In genomic region chr11:58801558-58802228, GRCm38 (mm10) we compare ENCODE assay signal across 9 mouse cellular contexts. TPM values are rescaled to one million over a fixed set of nuclear protein-coding genes. Genes with fewer than 3 reads are reported as not detected.
A peak's percentile ranks its signal among the peaks of the same experiment; 100 is the strongest.
DNase-seq lines count a peak whose midpoint lies in the region; ATAC-seq lines count a peak whose summit lies in the region.
"Had no signal": no experiment of that assay in that cellular context is flagged by ENCODE, and none has a peak within 500 bp of the region (broad histone marks: within the 10 kb centered on the region; RNA-seq: fewer than 3 reads in every experiment).

Fam183b (minus strand) TSS chr11:58801960.

- no peaks in the 10 kb centered on the region for H3K36me3 ChIP-seq in heart, embryonic 15.5 days
- no peaks in the 10 kb centered on the region for H3K36me3 ChIP-seq in stomach, embryonic 16.5 days (ENCODE audit: control insufficient read depth, insufficient read depth, low read length)

- H3K9me3 ChIP-seq in heart, embryonic 15.5 days (replicated peaks), result no peaks in the 10 kb centered on the region
- no peaks in the 10 kb centered on the region for H3K9me3 ChIP-seq in stomach, embryonic 16.5 days (replicated peaks; ENCODE audit: control insufficient read depth, low read length)

- 31% methylated on average over 14 of the region's 14 CpGs for WGBS in heart, embryonic 15.5 days
- WGBS in stomach, embryonic 16.5 days, result 16% methylated on average over 14 of the region's 14 CpGs

- peak within 1 kb of the TSS; percentile 15; the same call in 1 of the 2 replicates for H3K4me2 ChIP-seq in heart, embryonic 15.5 days
- H3K4me2 ChIP-seq in stomach, embryonic 16.5 days (ENCODE audit: low read depth, low read length), result peak within 1 kb of the TSS; percentile 40

- no peak within 1 kb of the TSS for H3K9ac ChIP-seq in heart, embryonic 15.5 days
- 0 out of 2 replicates have a peak within 1 kb of the TSS, but pooled peaks have one; percentile 23 for H3K9ac ChIP-seq in stomach, embryonic 16.5 days (ENCODE audit: low read length)

- peaks cover 5% of the 10 kb centered on the region; the same call in 1 of the 2 replicates for H3K4me1 ChIP-seq in heart, embryonic 15.5 days (replicated peaks)
- H3K4me1 ChIP-seq in stomach, embryonic 16.5 days (ENCODE audit: control insufficient read depth, insufficient read depth, low read length), result peaks cover 10% of the 10 kb centered on the region

- no peak within 1 kb of the TSS for H3K4me3 ChIP-seq in heart, embryonic 15.5 days
- no peak within 1 kb of the TSS for H3K4me3 ChIP-seq in stomach, embryonic 16.5 days (replicated peaks; ENCODE audit: low read length)
- H3K4me3 ChIP-seq: heart, adult 2 months had no signal

- H3K27ac ChIP-seq in heart, embryonic 15.5 days, result no peak within 1 kb of the TSS
- H3K27ac ChIP-seq in stomach, embryonic 16.5 days (ENCODE audit: low read length), result no peak within 1 kb of the TSS
- H3K27ac ChIP-seq: heart, adult 2 months had no signal

- no peaks in the 10 kb centered on the region for H3K27me3 ChIP-seq in heart, embryonic 15.5 days
- H3K27me3 ChIP-seq in stomach, embryonic 16.5 days (ENCODE audit: control insufficient read depth, insufficient read depth, low read length), result no peaks in the 10 kb centered on the region

- ATAC-seq in frontal cortex, adult (ENCODE audit: low TSS enrichment), result peak; percentile 78
- peak; percentile 55; the same call in 1 of the 2 replicates for ATAC-seq in heart, embryonic 15.5 days (replicated peaks; ENCODE audit: insufficient number of reproducible peaks, insufficient read depth, low FRiP score, low read depth)
- peak; percentile 72 for ATAC-seq in stomach, embryonic 16.5 days (ENCODE audit: insufficient read depth, low FRiP score)

- no peak for DNase-seq in frontal cortex, postnatal 14 days (ENCODE audit: low spot score in 2 of 2)
- DNase-seq in A20 (ENCODE audit: low read depth, low spot score), result peak; percentile 25
- DNase-seq in cerebellum, postnatal 14 days, result peak; percentile 77 to 80
- peak; percentile 39 to 48 for DNase-seq in layer of hippocampus, postnatal 36 days
- no peak for DNase-seq in frontal cortex, postnatal 10 days (ENCODE audit: low spot score in 2 of 2)

RNA-seq across cellular contexts. Expression of gene Fam183b, which starts in this region (rescaled TPM):
- polyA plus RNA-seq in heart, embryonic 15.5 days (2015; fragmentation: Nextera tagmentation; extraction: Ambion mirVana), result 0.62 and 1.1 TPM in 2 replicates
- 1 to 10 TPM; 5.9 to 7.5 TPM for total RNA-seq in layer of hippocampus, postnatal 36 days (2021)
- polyA plus RNA-seq in stomach, embryonic 16.5 days (2015; fragmentation: Nextera tagmentation; extraction: Ambion mirVana), result 5.2 and 5.4 TPM in 2 replicates
- total RNA-seq: heart, adult 2 months had no signal

Comparison
In these comparisons a context has a peak if more than half of its experiments do, and no peak if none do; other contexts are left out.
1. DNase-seq: peak in A20 (single experiment), cerebellum, postnatal 14 days (2 of 2) and layer of hippocampus, postnatal 36 days (2 of 2); none in frontal cortex, postnatal 14 days (0 of 2) and frontal cortex, postnatal 10 days (0 of 2).
2. Peak in every context shown above with its lines, with median percentiles within 50 percentile points of each other: ATAC-seq.